Mouse (Mus musculus) left cerebral cortex, adult 18-20 months (tissue): ENCODE data around the gene Ccdc184. TPM values are rescaled to one million over a fixed set of nuclear protein-coding genes. Genes with fewer than 3 reads are reported as not detected.

ENCODE experiments used
- DNase-seq, 2 experiments: peaks; one replicate each; pipeline ENCODE4 v3.0.0; 2021 to 2022; ENCODE audit warnings: low spot score in 2 of 2, mixed read lengths in 1 of 2
- total RNA-seq, 2 experiments: library from RNA; stranded (reverse); gene quantifications; 2 replicates each; pipeline ENCODE4 v1.2.3; 2021

Gene Ccdc184
- total RNA-seq, 2 experiments from 2014 or later, result 22.5 to 23.2 TPM

DNA sequence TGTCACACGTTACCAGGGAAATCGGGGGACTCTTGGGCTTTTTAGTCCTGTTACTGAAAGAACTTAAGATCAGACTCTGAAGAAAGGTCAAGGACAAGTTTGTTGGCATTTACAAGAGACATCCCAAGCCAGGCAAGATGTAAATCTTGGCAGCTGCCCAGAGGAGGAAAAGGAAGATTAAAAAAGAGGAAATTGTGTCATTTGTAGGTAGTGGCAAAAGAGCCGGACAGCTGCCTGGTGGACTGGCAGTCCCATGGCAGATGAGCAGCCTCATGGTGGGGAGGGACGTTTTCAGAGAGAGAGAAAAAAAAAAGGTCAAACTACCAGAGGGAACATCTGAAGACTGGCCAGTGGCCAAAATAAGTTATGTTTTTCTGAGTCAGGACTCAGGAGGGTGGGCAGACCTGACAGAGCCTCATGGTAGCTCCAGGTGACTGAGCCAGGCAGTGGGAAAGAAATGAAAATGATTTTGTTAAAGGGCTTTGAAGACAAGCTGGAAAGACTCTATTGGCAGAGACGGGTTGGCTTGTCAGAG lies 46.4 kb downstream of the Ccdc184 start:
- DNase-seq, result no peak

DNA sequence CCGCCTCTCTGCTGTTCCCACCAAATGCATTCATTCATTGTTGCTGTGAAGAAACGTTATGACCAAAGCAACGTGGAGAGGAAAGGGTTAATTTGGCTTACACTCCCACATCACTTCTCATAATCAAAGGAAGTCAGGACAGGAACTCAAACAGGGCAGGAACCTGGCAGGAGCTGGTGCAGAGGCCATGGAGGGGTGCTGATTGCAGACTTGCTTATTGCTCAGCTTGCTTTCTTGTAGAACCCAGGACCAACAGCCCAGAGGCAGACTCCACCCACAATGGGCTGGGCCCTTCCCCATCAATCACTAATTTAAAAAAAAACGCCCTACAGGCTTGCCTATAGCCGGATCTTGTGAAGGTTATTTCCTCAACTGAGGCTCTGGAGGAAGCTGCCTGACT lies 47.2 kb downstream of the Ccdc184 start:
- no peak for DNase-seq

Other genes starting within 250 kb of the Ccdc184 start
- gene Tmem106c, start 203.0 kb upstream of the Ccdc184 start, total RNA-seq, result 10 to 100 TPM; 33.2 to 34.9 TPM
- under 1 TPM; 0.86 to 0.91 TPM for gene Col2a1, start 162.5 kb upstream of the Ccdc184 start, total RNA-seq
- 100 to 1,000 TPM; 399 to 431 TPM for gene Pfkm, start 74.6 kb upstream of the Ccdc184 start, total RNA-seq
- 10 to 100 TPM; 11.7 to 11.8 TPM for gene Senp1, start 73.4 kb upstream of the Ccdc184 start, total RNA-seq
- 10 to 100 TPM; 49.5 to 53.6 TPM for gene Asb8, start 1.5 kb upstream of the Ccdc184 start, total RNA-seq
- gene Olfr288, start 28.4 kb downstream of the Ccdc184 start, total RNA-seq, result not detected
- gene Gm44579, start 53.8 kb downstream of the Ccdc184 start, total RNA-seq, result under 1 TPM in 1 of 2 experiments, not detected in 1; 0.37 TPM
- gene Olfr287, start 53.9 kb downstream of the Ccdc184 start, total RNA-seq, result 1 to 10 TPM; 3.9 to 4.9 TPM
- not detected for gene Olfr286, start 67.3 kb downstream of the Ccdc184 start, total RNA-seq
- gene H1fnt, start 90.1 kb downstream of the Ccdc184 start, total RNA-seq, result not detected
- 1 to 10 TPM; 6.6 to 7.1 TPM for gene Zfp641, start 129.0 kb downstream of the Ccdc184 start, total RNA-seq
- gene Olfr285, start 150.2 kb downstream of the Ccdc184 start, total RNA-seq, result not detected
- not detected for gene Olfr284, start 173.8 kb downstream of the Ccdc184 start, total RNA-seq
- not detected for gene Olfr283, start 213.8 kb downstream of the Ccdc184 start, total RNA-seq